Mouse (Mus musculus) hindbrain, postnatal 0 days (tissue): ENCODE measurements around the gene Cmtm4. TPM values are rescaled to one million over a fixed set of nuclear protein-coding genes. Genes with fewer than 3 reads are reported as not detected.
"Not testable (repeated sequence)": the region's sequence is repeated elsewhere in the genome, so short reads cannot be mapped to it uniquely, and the experiment has no call there.

Experiments used
- ATAC-seq: fragments of 200-750 bp; cut with Nextera tagmentation; 2 replicates; pipeline ENCODE4 v1.8.0; 2017; ENCODE audit warnings: mild to moderate bottlenecking, moderate TSS enrichment, moderate library complexity
- DNase-seq: peaks from one replicate; pipeline ENCODE4 v3.0.0-alpha.2; 2015; ENCODE audit warnings: low spot score
- H3K27ac ChIP-seq: fragments of 300-500 bp; sonication (generic); 2 replicates; pipeline ENCODE4 v1.5.1; 2014; ENCODE audit warnings: mild to moderate bottlenecking
- H3K27me3 ChIP-seq: fragments of 300-500 bp; sonication (generic); 2 replicates; pipeline ENCODE4 v1.6.1; 2014; ENCODE audit warnings: low read length, mixed read lengths; ENCODE audit not compliant: insufficient read depth
- H3K36me3 ChIP-seq: fragments of 300-500 bp; sonication (generic); 2 replicates; pipeline ENCODE4 v1.6.1; 2014; ENCODE audit warnings: low read length, mixed read lengths; ENCODE audit not compliant: insufficient read depth
- H3K4me1 ChIP-seq: fragments of 300-500 bp; sonication (generic); 2 replicates; pipeline ENCODE4 v1.6.1; 2014; ENCODE audit warnings: antibody characterized with exemption, low read length, mixed read lengths; ENCODE audit not compliant: insufficient read depth
- H3K4me2 ChIP-seq: fragments of 300-500 bp; sonication (generic); 2 replicates; pipeline ENCODE4 v1.6.1; 2014; ENCODE audit warnings: low read depth, mild to moderate bottlenecking, low read length, moderate library complexity, mixed read lengths
- H3K4me3 ChIP-seq: fragments of 300-500 bp; sonication (generic); 2 replicates; pipeline ENCODE4 v1.5.1; 2014; ENCODE audit warnings: low read length
- H3K9ac ChIP-seq: fragments of 300-500 bp; sonication (generic); replicated peaks from 2 replicates; pipeline ENCODE4 v1.6.1; 2014; ENCODE audit warnings: mild to moderate bottlenecking, low read length, moderate library complexity, mixed read lengths
- H3K9me3 ChIP-seq: fragments of 300-500 bp; sonication (generic); 2 replicates; pipeline ENCODE4 v1.6.1; 2016; ENCODE audit warnings: low read length, mixed read lengths
- CTCF ChIP-seq: IDR thresholded peaks from 2 replicates; pipeline ENCODE4 v1.5.1; 2016; ENCODE audit warnings: antibody characterized with exemption, control low read depth, low read depth
- WGBS: fragments of 180-500 bp; shearing (Covaris S2); extraction: QIAGEN DNeasy Blood & Tissue Kit; methylation state at CpG from one replicate; pipeline ENCODE4 v1.1.7; 2014; 5-methylcytosine and 5-hydroxymethylcytosine counted together
- polyA plus RNA-seq: library from polyadenylated mRNA; unstranded; fragments of >200 nt; fragmentation: Nextera tagmentation; extraction: Ambion mirVana; gene quantifications from 2 replicates; pipeline ENCODE4 v1.2.1, GENCODE M21; 2015
- total RNA-seq: library from RNA; depleted of rRNA; stranded (reverse); fragments of >200 nt; gene quantifications from 2 replicates; pipeline ENCODE4 v1.2.3, GENCODE M21; 2014; rRNA removed

Gene Cmtm4
- total and polyA plus RNA-seq, 2 experiments from 2014 or later = 2.7 to 38.4 TPM

DNA sequence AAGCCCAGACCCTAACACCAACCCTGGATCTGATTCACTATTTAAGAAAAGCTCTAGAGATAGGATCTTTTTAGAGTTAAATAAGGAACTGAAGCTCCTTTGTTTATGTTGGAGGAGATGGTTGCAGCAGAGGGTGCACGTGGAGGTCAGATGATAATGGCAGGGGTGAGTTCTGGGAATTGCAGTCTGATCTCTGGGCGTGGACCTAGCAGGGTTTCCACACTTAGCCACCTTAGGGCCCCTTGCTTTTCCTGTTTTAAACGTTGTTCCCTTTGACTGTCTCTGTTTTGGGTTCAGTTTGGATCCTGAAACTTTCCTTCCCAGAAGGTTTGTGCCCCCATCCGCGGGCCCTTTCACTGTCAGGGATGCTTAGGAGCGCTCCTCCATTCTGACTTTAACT lies 87.3 kb downstream of the Cmtm4 start:
- DNase-seq, H3K4me1 ChIP-seq, H3K9ac ChIP-seq, H3K27ac ChIP-seq, H3K27me3 ChIP-seq, H3K36me3 ChIP-seq, ATAC-seq, H3K9me3 ChIP-seq, H3K4me2 ChIP-seq, H3K4me3 ChIP-seq: not testable (repeated sequence)
- 61% methylated on average over 6 of the region's 6 CpGs for WGBS

DNA sequence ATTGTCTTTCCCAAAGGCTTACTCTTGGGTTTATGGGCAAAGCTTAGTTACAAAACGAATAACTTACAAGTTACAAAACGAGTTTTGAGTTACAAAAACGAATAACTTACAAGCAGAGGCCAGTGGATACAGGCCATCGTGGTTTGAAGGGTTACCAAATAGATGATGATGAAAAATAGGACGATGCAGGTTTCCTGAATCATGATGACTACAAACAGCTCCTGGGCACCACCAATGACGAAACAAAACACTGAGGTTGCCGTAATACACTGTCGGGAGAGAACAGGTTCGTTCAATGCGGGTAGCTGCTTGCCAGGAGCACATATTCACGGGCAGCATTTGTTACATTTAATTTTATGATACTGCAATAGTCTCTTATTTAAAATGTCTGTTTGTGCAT lies 90.6 kb downstream of the Cmtm4 start:
- Histone ChIP-seq H3K27ac (no peak overlapping the region), H3K27me3 (no peaks in the 10 kb centered on the region), H3K4me3 (no peak overlapping the region), H3K36me3 (no peaks in the 10 kb centered on the region), H3K9me3 (no peaks in the 10 kb centered on the region), H3K4me2 (no peak overlapping the region), H3K4me1 (no peaks in the 10 kb centered on the region), H3K9ac (no peak overlapping the region)
- no peak for TF ChIP-seq CTCF
- 91% methylated on average over 11 of the region's 11 CpGs for WGBS
- no peak for ATAC-seq
- no peak for DNase-seq

- not testable (repeated sequence) for H3K9ac ChIP-seq, ATAC-seq, H3K27ac ChIP-seq, H3K9me3 ChIP-seq, H3K27me3 ChIP-seq, H3K4me2 ChIP-seq, H3K4me1 ChIP-seq, H3K4me3 ChIP-seq, H3K36me3 ChIP-seq, DNase-seq
- 91% methylated on average over 4 of the region's 4 CpGs for WGBS
Observed at GRCm38 (mm10) chr8:104302536-104302935, 93.1 kb downstream of the Cmtm4 start.

DNA sequence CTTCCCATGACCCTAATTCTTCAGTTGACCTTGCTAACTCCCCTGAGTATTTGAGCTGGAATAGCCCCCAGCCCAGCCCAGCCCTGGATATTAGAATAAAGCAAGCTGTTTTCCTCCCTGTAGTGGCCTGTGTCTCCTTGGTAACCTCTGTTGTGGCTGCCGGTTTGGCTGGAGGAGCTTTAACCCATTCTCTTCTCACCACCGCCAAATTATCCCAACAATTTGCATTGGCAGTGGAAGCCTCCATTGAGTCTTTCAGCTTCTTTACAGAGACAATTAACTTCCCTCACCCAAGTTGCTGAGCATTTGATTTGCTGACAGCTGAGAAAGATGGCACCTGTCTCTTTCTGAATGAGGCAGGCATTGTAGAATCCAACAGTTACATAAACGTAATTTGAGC lies 94.0 kb downstream of the Cmtm4 start:
- not testable (repeated sequence) for H3K36me3 ChIP-seq, H3K4me3 ChIP-seq, H3K4me1 ChIP-seq, H3K27me3 ChIP-seq, H3K9me3 ChIP-seq, H3K9ac ChIP-seq, H3K4me2 ChIP-seq
- 7% methylated on average over 3 of the region's 3 CpGs for WGBS
- H3K27ac ChIP-seq = 0 out of 2 replicates have a peak overlapping the region, but pooled peaks have one; percentile 20
- DNase-seq = peak; percentile 52
- peak; percentile 81 for ATAC-seq

Other genes starting within 250 kb of the Cmtm4 start
- 32.5 and 33.3 TPM in 2 replicates for gene Bean1, start 225.4 kb downstream of the Cmtm4 start, total RNA-seq
- gene Bean1, start 225.4 kb downstream of the Cmtm4 start, polyA plus RNA-seq = 8.3 and 9.2 TPM in 2 replicates
- gene Tk2, start 147.2 kb downstream of the Cmtm4 start, total RNA-seq = 46.7 and 50.9 TPM in 2 replicates
- 44.4 and 45.1 TPM in 2 replicates for gene Tk2, start 147.2 kb downstream of the Cmtm4 start, polyA plus RNA-seq
- 31.6 and 33.6 TPM in 2 replicates for gene Cklf, start 144.9 kb downstream of the Cmtm4 start, total RNA-seq
- gene Cklf, start 144.9 kb downstream of the Cmtm4 start, polyA plus RNA-seq = 34.1 and 34.3 TPM in 2 replicates
- gene Cmtm2a, start 102.6 kb downstream of the Cmtm4 start, total RNA-seq = 1.2 TPM in 1 of 2 replicates, not detected in the other
- not detected in 2 replicates for gene Cmtm2a, start 102.6 kb downstream of the Cmtm4 start, polyA plus RNA-seq
- not detected in 2 replicates for gene Gm45711, start 85.7 kb downstream of the Cmtm4 start, total RNA-seq
- gene Gm45711, start 85.7 kb downstream of the Cmtm4 start, polyA plus RNA-seq = not detected in 2 replicates
- not detected in 2 replicates for gene Cmtm1, start 85.7 kb downstream of the Cmtm4 start, total RNA-seq
- gene Cmtm1, start 85.7 kb downstream of the Cmtm4 start, polyA plus RNA-seq = not detected in 2 replicates
- gene Gm11020, start 74.2 kb downstream of the Cmtm4 start, total RNA-seq = not detected in 2 replicates
- not detected in 2 replicates for gene Gm11020, start 74.2 kb downstream of the Cmtm4 start, polyA plus RNA-seq
- gene Cmtm2b, start 73.6 kb downstream of the Cmtm4 start, total RNA-seq = not detected in 2 replicates
- gene Cmtm2b, start 73.6 kb downstream of the Cmtm4 start, polyA plus RNA-seq = not detected in 2 replicates
- 23.1 and 27.2 TPM in 2 replicates for gene Cmtm3, start 56.4 kb downstream of the Cmtm4 start, total RNA-seq
- gene Cmtm3, start 56.4 kb downstream of the Cmtm4 start, polyA plus RNA-seq = 41.9 and 42.6 TPM in 2 replicates
- gene Dync1li2, start 47.2 kb upstream of the Cmtm4 start, total RNA-seq = 59.0 and 59.1 TPM in 2 replicates
- gene Dync1li2, start 47.2 kb upstream of the Cmtm4 start, polyA plus RNA-seq = 71.1 and 73.9 TPM in 2 replicates
- gene Terb1, start 114.1 kb upstream of the Cmtm4 start, total RNA-seq = 0.32 and 0.84 TPM in 2 replicates
- gene Terb1, start 114.1 kb upstream of the Cmtm4 start, polyA plus RNA-seq = 0.60 and 0.83 TPM in 2 replicates
- 32.9 and 44.4 TPM in 2 replicates for gene Nae1, start 138.8 kb upstream of the Cmtm4 start, total RNA-seq
- gene Nae1, start 138.8 kb upstream of the Cmtm4 start, polyA plus RNA-seq = 105 and 109 TPM in 2 replicates
- 2.0 and 2.3 TPM in 2 replicates for gene Car7, start 138.9 kb upstream of the Cmtm4 start, total RNA-seq
- gene Car7, start 138.9 kb upstream of the Cmtm4 start, polyA plus RNA-seq = 3.1 and 3.5 TPM in 2 replicates
- gene Pdp2, start 195.6 kb upstream of the Cmtm4 start, total RNA-seq = 12.1 and 12.3 TPM in 2 replicates
- 14.2 and 15.3 TPM in 2 replicates for gene Pdp2, start 195.6 kb upstream of the Cmtm4 start, polyA plus RNA-seq
- gene Cdh16, start 228.6 kb upstream of the Cmtm4 start, total RNA-seq = not detected in 2 replicates
- gene Cdh16, start 228.6 kb upstream of the Cmtm4 start, polyA plus RNA-seq = not detected in 2 replicates
- 3.9 and 5.1 TPM in 2 replicates for gene Rrad, start 235.5 kb upstream of the Cmtm4 start, total RNA-seq
- gene Rrad, start 235.5 kb upstream of the Cmtm4 start, polyA plus RNA-seq = 2.4 and 2.7 TPM in 2 replicates
- 55.2 and 73.6 TPM in 2 replicates for gene Ciao2b, start 246.2 kb upstream of the Cmtm4 start, total RNA-seq
- gene Ciao2b, start 246.2 kb upstream of the Cmtm4 start, polyA plus RNA-seq = 103 and 104 TPM in 2 replicates